Mouse (Mus musculus) bone marrow macrophage, adult 2 months (primary cell): ENCODE measurements around the gene Aldh8a1. TPM values are rescaled to one million over a fixed set of nuclear protein-coding genes. Genes with fewer than 3 reads are reported as not detected.

ENCODE experiments used
- H3K27ac ChIP-seq: 2 replicates; pipeline ENCODE4 v1.5.1; 2012; ENCODE audit warnings: low read depth, low read length; ENCODE audit not compliant: insufficient read depth
- H3K4me1 ChIP-seq: 2 replicates; pipeline ENCODE4 v1.6.1; 2012; ENCODE audit warnings: low read length; ENCODE audit not compliant: control insufficient read depth, insufficient read depth
- H3K4me3 ChIP-seq: 2 replicates; pipeline ENCODE4 v1.5.1; 2012; ENCODE audit warnings: mild to moderate bottlenecking, low read length, moderate library complexity; ENCODE audit not compliant: insufficient read depth
- CTCF ChIP-seq: IDR thresholded peaks from 2 replicates; pipeline ENCODE4 v1.5.1; 2012; ENCODE audit warnings: low read depth, mild to moderate bottlenecking, low read length, moderate library complexity
- POLR2A ChIP-seq: IDR thresholded peaks from 2 replicates; pipeline ENCODE4 v1.6.1; 2012; ENCODE audit warnings: mild to moderate bottlenecking, low read depth, low read length, borderline replicate concordance
- polyA plus RNA-seq: library from polyadenylated mRNA; stranded (reverse); fragments of >200 nt; gene quantifications from 2 replicates; pipeline ENCODE4 v1.2.4, GENCODE M21; 2012; ENCODE audit not compliant: missing spikeins, insufficient read depth, insufficient read length

Aldh8a1 gene
- polyA plus RNA-seq, 1 experiment, result not detected

DNA sequence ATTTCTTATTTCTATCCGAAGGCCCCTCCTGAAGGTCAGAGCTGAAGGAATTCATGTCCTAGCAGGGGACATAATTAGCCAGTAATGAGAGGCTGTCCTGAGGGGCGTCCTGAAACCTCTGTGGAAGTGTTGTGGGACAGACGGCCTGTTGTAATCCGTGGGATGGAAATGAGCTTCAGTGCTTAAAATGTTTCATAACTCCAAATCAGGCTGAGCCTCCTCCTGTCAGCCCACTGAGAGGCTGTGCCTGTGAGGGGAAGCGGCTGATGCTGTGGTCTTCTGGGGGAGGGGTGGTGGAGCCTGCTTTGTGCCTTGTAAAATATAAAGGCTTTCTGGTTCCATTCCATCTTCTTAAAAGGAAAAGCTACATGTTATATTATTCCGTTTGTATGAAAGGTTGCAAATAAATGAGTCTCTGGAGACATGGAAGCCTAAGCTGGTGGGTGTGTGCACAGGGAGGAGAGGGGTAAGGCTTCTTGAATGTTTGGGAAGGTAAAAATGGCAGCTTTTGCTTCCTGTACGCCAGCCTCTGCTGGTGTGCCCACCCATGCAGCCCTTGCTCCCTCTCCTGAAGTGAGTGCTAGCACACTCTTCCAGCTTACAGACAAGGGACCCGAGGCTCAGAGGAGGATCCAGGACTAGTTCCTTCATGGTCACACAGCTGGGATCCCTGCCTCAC, 66.7 kb downstream of the Aldh8a1 start:
- Histone ChIP-seq H3K4me3 (no peak overlapping the region), H3K27ac (no peak overlapping the region), H3K4me1 (no peaks in the 10 kb centered on the region; the same call in 1 of the 2 replicates)
- TF ChIP-seq CTCF (no peak), POLR2A (no peak)

DNA sequence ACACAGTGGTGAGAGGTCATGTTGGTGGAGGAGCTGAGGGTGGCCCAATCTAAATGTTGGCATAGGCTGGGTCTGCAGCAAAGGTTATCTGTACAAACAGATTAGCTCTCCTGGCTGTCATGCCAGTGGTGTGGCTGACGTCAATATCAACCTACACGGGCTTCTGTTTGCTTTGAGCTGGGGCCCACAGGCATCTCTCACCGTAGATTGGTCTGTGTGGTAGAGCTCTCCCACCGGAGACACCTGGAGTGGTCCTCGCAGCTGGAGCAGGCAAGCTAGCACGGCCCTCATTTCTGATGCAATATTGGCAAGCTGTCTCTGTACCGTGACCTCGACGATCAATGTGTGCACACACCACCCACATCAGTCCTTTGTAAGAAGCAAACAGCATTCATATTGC, 67.3 kb downstream of the Aldh8a1 start:
- Histone ChIP-seq H3K4me3 (no peak overlapping the region), H3K4me1 (no peaks in the 10 kb centered on the region; the same call in 1 of the 2 replicates), H3K27ac (no peak overlapping the region)
- TF ChIP-seq POLR2A, result no peak
- no peak for TF ChIP-seq CTCF

Other genes starting within 250 kb of the Aldh8a1 start
- gene Myb, start 216.3 kb upstream of the Aldh8a1 start, polyA plus RNA-seq, result 0.29 and 0.31 TPM in 2 replicates
- gene Hbs1l, start 81.3 kb upstream of the Aldh8a1 start, polyA plus RNA-seq, result 27.4 and 30.0 TPM in 2 replicates
- not detected in 2 replicates for gene 1700020N01Rik, start 215.9 kb downstream of the Aldh8a1 start, polyA plus RNA-seq